Mouse (Mus musculus): ENCODE measurements around the gene Olfr1275.

The Olfr1275 gene

GRCm38 (mm10) chr2:111235186-111235585, at the start of gene Olfr1275:
TSS of gene Olfr1275 (minus strand) at chr2:111235286.
- DNase-seq (ENCODE audit: low spot score in 2 of 2): no peak

- DNase-seq (ENCODE audit: low spot score in 2 of 2): no peak
These were observed 38.9 kb upstream of the Olfr1275 start, which contains the start of gene Olfr1277 for GRCm38 (mm10) chr2:111274006-111274405. TSS of gene Olfr1277 (minus strand) at chr2:111274106.

GRCm38 (mm10) chr2:111254216-111254615, 19.1 kb upstream of the Olfr1275 start, which contains the start of gene Olfr1276:
TSS of gene Olfr1276 (plus strand) at chr2:111254516.
- no peak for DNase-seq (ENCODE audit: low spot score in 2 of 2)

GRCm38 (mm10) chr2:111229502-111229901, 5.6 kb downstream of the Olfr1275 start, which contains the start of gene 4930430A15Rik:
TSS of gene 4930430A15Rik (minus strand) at chr2:111229602.
- no peak for DNase-seq (ENCODE audit: low spot score in 2 of 2)

GRCm38 (mm10) chr2:111182068-111182467, 53.0 kb downstream of the Olfr1275 start:
- no peak for DNase-seq (ENCODE audit: low spot score in 2 of 2)

All from frontal cortex, postnatal 36 days (tissue).